Mouse (Mus musculus): ENCODE results near the gene Gm20481. TPM values are rescaled to one million over a fixed set of nuclear protein-coding genes. Genes with fewer than 3 reads are reported as not detected.
A peak's percentile ranks its signal among the peaks of the same experiment; 100 is the strongest.

The Gm20481 gene
- polyA plus RNA-seq, 1 experiment from 2014 or later: not detected

DNA sequence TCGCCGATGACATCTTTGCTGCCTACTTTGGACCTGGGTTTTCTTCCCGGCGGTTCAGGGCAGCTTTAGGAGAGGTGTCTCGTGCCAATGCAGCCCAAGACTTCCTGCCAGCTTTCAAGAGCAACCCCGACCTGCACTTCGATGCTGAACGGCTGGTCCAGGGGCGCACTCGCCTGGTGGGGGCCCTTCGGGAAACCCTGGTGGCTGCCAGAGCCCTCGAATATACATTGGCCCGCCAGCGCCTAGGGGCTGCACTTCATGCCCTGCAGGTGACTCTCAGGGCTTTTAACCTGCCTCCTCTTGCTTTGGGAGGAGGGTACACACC is 48.0 kb downstream of the Gm20481 start:
- Histone ChIP-seq H3K4me2 (ENCODE audit: low read depth, low read length) (no peak overlapping the region), H3K27me3 (replicated peaks; ENCODE audit: control insufficient read depth, insufficient read depth, low read length) (no peaks in the 10 kb centered on the region), H3K9ac (ENCODE audit: low read depth, low read length) (no peak overlapping the region), H3K4me1 (ENCODE audit: control insufficient read depth, insufficient read depth, low read length) (no peaks in the 10 kb centered on the region), H3K27ac (replicated peaks; ENCODE audit: low read depth, low read length) (no peak overlapping the region), H3K36me3 (ENCODE audit: control insufficient read depth, insufficient read depth, low read length) (peaks cover 42% of the 10 kb centered on the region), H3K4me3 (ENCODE audit: low read depth, low read length) (no peak overlapping the region), H3K9me3 (ENCODE audit: control insufficient read depth, low read length) (no peaks in the 10 kb centered on the region)
- DNase-seq (ENCODE audit: low spot score): no peak
- 73% methylated on average over 14 of the region's 14 CpGs for WGBS
- ATAC-seq (ENCODE audit: low read depth): no peak

DNA sequence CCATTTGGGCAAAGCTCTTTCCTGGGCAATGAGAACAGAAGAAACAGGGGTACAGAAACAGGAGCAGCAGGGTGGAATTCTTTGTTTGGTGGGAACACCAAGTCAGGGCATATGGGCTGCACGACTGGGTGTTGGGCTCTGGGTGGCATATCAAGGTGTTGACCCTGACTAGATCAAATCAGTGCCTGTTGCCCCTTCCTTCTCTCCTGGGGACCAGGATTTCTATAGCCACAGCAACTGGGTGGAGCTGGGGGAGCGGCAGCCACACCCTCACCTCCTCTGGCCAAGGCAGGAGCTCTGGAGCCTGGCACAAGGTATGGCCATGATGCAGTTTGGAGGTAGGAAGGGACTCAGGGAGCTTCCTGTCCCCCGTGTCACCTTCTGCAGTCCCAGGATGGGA is 48.5 kb downstream of the Gm20481 start:
- H3K9me3 ChIP-seq (ENCODE audit: control insufficient read depth, low read length): no peaks in the 10 kb centered on the region
- no peak for DNase-seq (ENCODE audit: low spot score)
- no peak overlapping the region for H3K9ac ChIP-seq (ENCODE audit: low read depth, low read length)
- WGBS: 87% methylated on average over 3 of the region's 3 CpGs
- H3K36me3 ChIP-seq (ENCODE audit: control insufficient read depth, insufficient read depth, low read length): peaks cover 37% of the 10 kb centered on the region
- no peaks in the 10 kb centered on the region for H3K4me1 ChIP-seq (ENCODE audit: control insufficient read depth, insufficient read depth, low read length)
- H3K27ac ChIP-seq (replicated peaks; ENCODE audit: low read depth, low read length): no peak overlapping the region
- H3K4me3 ChIP-seq (ENCODE audit: low read depth, low read length): no peak overlapping the region
- no peaks in the 10 kb centered on the region for H3K27me3 ChIP-seq (replicated peaks; ENCODE audit: control insufficient read depth, insufficient read depth, low read length)
- H3K4me2 ChIP-seq (ENCODE audit: low read depth, low read length): no peak overlapping the region
- ATAC-seq (ENCODE audit: low read depth): no peak

DNA sequence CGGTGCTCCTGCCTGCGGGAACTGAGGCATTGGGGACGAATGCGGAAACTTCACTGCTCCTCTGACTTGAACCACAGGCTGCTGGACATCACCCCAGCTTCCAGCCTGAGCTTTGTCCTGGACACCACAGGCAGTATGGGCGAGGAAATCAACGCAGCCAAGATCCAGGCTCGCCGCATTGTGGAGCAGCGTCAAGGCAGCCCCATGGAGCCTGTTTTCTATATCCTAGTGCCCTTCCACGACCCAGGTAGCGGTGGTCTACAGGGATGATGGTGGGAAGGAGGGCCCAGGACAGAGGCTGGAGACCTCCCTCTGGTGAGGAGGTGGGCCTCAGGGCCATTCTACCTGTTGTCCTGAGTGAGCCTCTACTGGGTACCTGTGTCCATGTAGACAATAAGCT is 50.2 kb downstream of the Gm20481 start:
- Histone ChIP-seq H3K27ac (replicated peaks; ENCODE audit: low read depth, low read length) (no peak overlapping the region), H3K9me3 (ENCODE audit: control insufficient read depth, low read length) (no peaks in the 10 kb centered on the region), H3K9ac (ENCODE audit: low read depth, low read length) (no peak overlapping the region), H3K27me3 (replicated peaks; ENCODE audit: control insufficient read depth, insufficient read depth, low read length) (no peaks in the 10 kb centered on the region), H3K4me2 (ENCODE audit: low read depth, low read length) (no peak overlapping the region), H3K4me3 (ENCODE audit: low read depth, low read length) (no peak overlapping the region), H3K4me1 (ENCODE audit: control insufficient read depth, insufficient read depth, low read length) (no peaks in the 10 kb centered on the region), H3K36me3 (ENCODE audit: control insufficient read depth, insufficient read depth, low read length) (peaks cover 20% of the 10 kb centered on the region)
- ATAC-seq (ENCODE audit: low read depth) (no peak), DNase-seq (ENCODE audit: low spot score) (no peak)
- 62% methylated on average over 11 of the region's 11 CpGs for WGBS

DNA sequence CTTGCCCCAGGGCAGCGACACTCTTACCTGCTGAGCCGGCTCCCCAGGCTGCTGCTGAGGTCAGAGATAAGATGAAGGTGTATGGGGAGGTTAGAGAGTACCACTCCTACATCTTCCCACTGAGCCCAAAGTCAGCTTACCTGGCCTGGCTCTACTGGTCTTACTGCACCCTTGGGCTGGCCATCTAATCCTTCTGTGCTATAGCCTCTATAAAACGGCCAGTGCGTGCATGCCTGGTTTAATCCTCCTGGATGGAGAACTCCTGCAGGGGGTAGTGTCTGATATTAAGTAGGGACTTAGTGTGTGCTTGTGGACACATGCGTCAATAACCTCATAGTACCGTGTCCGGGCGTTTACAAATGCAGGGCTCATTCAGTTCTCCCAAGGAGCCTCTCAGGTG is 50.8 kb downstream of the Gm20481 start:
- H3K36me3 ChIP-seq (ENCODE audit: control insufficient read depth, insufficient read depth, low read length): peaks cover 13% of the 10 kb centered on the region
- no peak overlapping the region for H3K4me3 ChIP-seq (ENCODE audit: low read depth, low read length)
- H3K27ac ChIP-seq (replicated peaks; ENCODE audit: low read depth, low read length): no peak overlapping the region
- H3K9ac ChIP-seq (ENCODE audit: low read depth, low read length): no peak overlapping the region
- H3K4me1 ChIP-seq (ENCODE audit: control insufficient read depth, insufficient read depth, low read length): no peaks in the 10 kb centered on the region
- no peaks in the 10 kb centered on the region for H3K9me3 ChIP-seq (ENCODE audit: control insufficient read depth, low read length)
- DNase-seq (ENCODE audit: low spot score) (no peak), ATAC-seq (ENCODE audit: low read depth) (no peak)
- no peaks in the 10 kb centered on the region for H3K27me3 ChIP-seq (replicated peaks; ENCODE audit: control insufficient read depth, insufficient read depth, low read length)
- H3K4me2 ChIP-seq (ENCODE audit: low read depth, low read length): no peak overlapping the region
- WGBS: 81% methylated on average over 8 of the region's 8 CpGs

DNA sequence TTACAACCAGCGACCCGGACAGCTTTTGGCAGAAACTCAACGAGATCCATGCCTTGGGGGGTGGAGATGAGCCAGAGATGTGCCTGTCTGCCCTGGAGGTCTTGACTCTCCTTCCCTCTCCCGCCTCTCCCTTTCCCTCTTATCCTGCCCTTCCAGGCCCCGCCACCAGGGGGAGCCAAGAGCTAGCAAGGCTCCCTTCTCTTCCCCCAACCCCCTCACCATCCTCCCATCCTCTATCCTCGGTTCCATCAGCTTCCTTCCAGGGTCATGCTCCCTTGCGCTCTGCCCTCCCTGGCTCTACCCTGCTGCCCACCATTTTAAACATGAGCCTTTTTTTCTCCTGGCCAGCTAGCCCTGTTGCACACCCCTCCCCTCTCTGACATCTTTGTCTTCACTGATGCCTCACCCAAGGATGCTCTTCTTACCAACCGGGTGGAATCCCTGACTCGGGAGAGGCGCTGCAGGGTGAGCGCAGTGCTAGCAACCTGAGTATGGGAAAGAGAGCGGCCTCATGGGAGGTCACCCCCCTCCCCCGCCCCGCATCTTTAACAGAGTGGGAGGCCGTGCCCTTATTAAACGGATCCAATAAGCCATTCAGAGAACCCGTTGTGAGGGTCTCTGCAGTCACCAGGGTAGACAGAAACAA is 51.6 kb downstream of the Gm20481 start:
- no peak overlapping the region for H3K4me3 ChIP-seq (ENCODE audit: low read depth, low read length)
- DNase-seq (ENCODE audit: low spot score): peak; percentile 81
- peak; percentile 58 for ATAC-seq (ENCODE audit: low read depth)
- H3K9me3 ChIP-seq (ENCODE audit: control insufficient read depth, low read length): no peaks in the 10 kb centered on the region
- H3K36me3 ChIP-seq (ENCODE audit: control insufficient read depth, insufficient read depth, low read length): peaks cover 6% of the 10 kb centered on the region
- no peaks in the 10 kb centered on the region for H3K27me3 ChIP-seq (replicated peaks; ENCODE audit: control insufficient read depth, insufficient read depth, low read length)
- H3K27ac ChIP-seq (replicated peaks; ENCODE audit: low read depth, low read length): no peak overlapping the region; the same call in 1 of the 2 replicates
- no peak overlapping the region for H3K9ac ChIP-seq (ENCODE audit: low read depth, low read length)
- WGBS: 10% methylated on average over 16 of the region's 17 CpGs
- H3K4me2 ChIP-seq (ENCODE audit: low read depth, low read length): peak overlapping the region; percentile 28; the same call in 1 of the 2 replicates
- peaks cover 4% of the 10 kb centered on the region for H3K4me1 ChIP-seq (ENCODE audit: control insufficient read depth, insufficient read depth, low read length)

Other genes starting within 250 kb of the Gm20481 start
- 0.93 and 1.1 TPM in 2 replicates for gene C4b, start 226.0 kb upstream of the Gm20481 start, polyA plus RNA-seq (2014; fragmentation: Nextera tagmentation; extraction: Ambion mirVana)
- gene Cyp21a1, start 165.4 kb upstream of the Gm20481 start, polyA plus RNA-seq (2014; fragmentation: Nextera tagmentation; extraction: Ambion mirVana): not detected in 2 replicates
- 21.1 and 21.7 TPM in 2 replicates for gene Stk19, start 133.0 kb upstream of the Gm20481 start, polyA plus RNA-seq (2014; fragmentation: Nextera tagmentation; extraction: Ambion mirVana)
- 53.0 and 54.2 TPM in 2 replicates for gene Dxo, start 132.9 kb upstream of the Gm20481 start, polyA plus RNA-seq (2014; fragmentation: Nextera tagmentation; extraction: Ambion mirVana)
- gene Skiv2l, start 119.7 kb upstream of the Gm20481 start, polyA plus RNA-seq (2014; fragmentation: Nextera tagmentation; extraction: Ambion mirVana): 38.9 and 46.6 TPM in 2 replicates
- gene Nelfe, start 119.5 kb upstream of the Gm20481 start, polyA plus RNA-seq (2014; fragmentation: Nextera tagmentation; extraction: Ambion mirVana): 85.8 and 99.8 TPM in 2 replicates
- gene Cfb, start 107.4 kb upstream of the Gm20481 start, polyA plus RNA-seq (2014; fragmentation: Nextera tagmentation; extraction: Ambion mirVana): 1.8 and 2.2 TPM in 2 replicates
- 0.83 and 1.0 TPM in 2 replicates for gene Zbtb12, start 90.4 kb upstream of the Gm20481 start, polyA plus RNA-seq (2014; fragmentation: Nextera tagmentation; extraction: Ambion mirVana)
- not detected in 2 replicates for gene Gm20547, start 87.9 kb upstream of the Gm20481 start, polyA plus RNA-seq (2014; fragmentation: Nextera tagmentation; extraction: Ambion mirVana)
- gene C2, start 71.6 kb upstream of the Gm20481 start, polyA plus RNA-seq (2014; fragmentation: Nextera tagmentation; extraction: Ambion mirVana): 4.0 and 5.6 TPM in 2 replicates
- gene Ehmt2, start 71.4 kb upstream of the Gm20481 start, polyA plus RNA-seq (2014; fragmentation: Nextera tagmentation; extraction: Ambion mirVana): 61.0 and 65.7 TPM in 2 replicates
- 0.14 and 0.53 TPM in 2 replicates for gene Slc44a4, start 55.4 kb upstream of the Gm20481 start, polyA plus RNA-seq (2014; fragmentation: Nextera tagmentation; extraction: Ambion mirVana)
- 15.0 and 15.4 TPM in 2 replicates for gene Neu1, start 38.7 kb upstream of the Gm20481 start, polyA plus RNA-seq (2014; fragmentation: Nextera tagmentation; extraction: Ambion mirVana)
- 0.69 and 2.3 TPM in 2 replicates for gene Hspa1b, start 10.7 kb upstream of the Gm20481 start, polyA plus RNA-seq (2014; fragmentation: Nextera tagmentation; extraction: Ambion mirVana)
- gene Hspa1a, start 2.2 kb downstream of the Gm20481 start, polyA plus RNA-seq (2014; fragmentation: Nextera tagmentation; extraction: Ambion mirVana): 7.3 TPM in 2 replicates
- 0.99 and 1.0 TPM in 2 replicates for gene Hspa1l, start 2.8 kb downstream of the Gm20481 start, polyA plus RNA-seq (2014; fragmentation: Nextera tagmentation; extraction: Ambion mirVana)
- 151 and 159 TPM in 2 replicates for gene Lsm2, start 11.9 kb downstream of the Gm20481 start, polyA plus RNA-seq (2014; fragmentation: Nextera tagmentation; extraction: Ambion mirVana)
- 80.3 and 87.7 TPM in 2 replicates for gene Vars, start 31.1 kb downstream of the Gm20481 start, polyA plus RNA-seq (2014; fragmentation: Nextera tagmentation; extraction: Ambion mirVana)
- gene Vwa7, start 46.7 kb downstream of the Gm20481 start, polyA plus RNA-seq (2014; fragmentation: Nextera tagmentation; extraction: Ambion mirVana): 0.07 and 0.20 TPM in 2 replicates
- gene Sapcd1, start 58.1 kb downstream of the Gm20481 start, polyA plus RNA-seq (2014; fragmentation: Nextera tagmentation; extraction: Ambion mirVana): 12.2 and 16.5 TPM in 2 replicates
- gene Msh5, start 76.8 kb downstream of the Gm20481 start, polyA plus RNA-seq (2014; fragmentation: Nextera tagmentation; extraction: Ambion mirVana): 2.5 and 3.4 TPM in 2 replicates
- gene Clic1, start 80.1 kb downstream of the Gm20481 start, polyA plus RNA-seq (2014; fragmentation: Nextera tagmentation; extraction: Ambion mirVana): 90.9 and 96.9 TPM in 2 replicates
- gene Ddah2, start 89.1 kb downstream of the Gm20481 start, polyA plus RNA-seq (2014; fragmentation: Nextera tagmentation; extraction: Ambion mirVana): 291 and 341 TPM in 2 replicates
- gene Ly6g6c, start 95.5 kb downstream of the Gm20481 start, polyA plus RNA-seq (2014; fragmentation: Nextera tagmentation; extraction: Ambion mirVana): 9.5 and 21.2 TPM in 2 replicates
- 0.55 and 0.96 TPM in 2 replicates for gene Mpig6b, start 96.3 kb downstream of the Gm20481 start, polyA plus RNA-seq (2014; fragmentation: Nextera tagmentation; extraction: Ambion mirVana)
- 9.4 and 11.8 TPM in 2 replicates for gene Ly6g6e, start 107.0 kb downstream of the Gm20481 start, polyA plus RNA-seq (2014; fragmentation: Nextera tagmentation; extraction: Ambion mirVana)
- gene Ly6g6d, start 108.2 kb downstream of the Gm20481 start, polyA plus RNA-seq (2014; fragmentation: Nextera tagmentation; extraction: Ambion mirVana): 0.46 and 1.4 TPM in 2 replicates
- gene Ly6g6f, start 115.7 kb downstream of the Gm20481 start, polyA plus RNA-seq (2014; fragmentation: Nextera tagmentation; extraction: Ambion mirVana): 0.18 TPM in 1 of 2 replicates, not detected in the other
- 77.2 and 92.3 TPM in 2 replicates for gene Abhd16a, start 119.4 kb downstream of the Gm20481 start, polyA plus RNA-seq (2014; fragmentation: Nextera tagmentation; extraction: Ambion mirVana)
- gene Ly6g5c, start 138.4 kb downstream of the Gm20481 start, polyA plus RNA-seq (2014; fragmentation: Nextera tagmentation; extraction: Ambion mirVana): not detected in 2 replicates
- gene Ly6g5b, start 145.5 kb downstream of the Gm20481 start, polyA plus RNA-seq (2014; fragmentation: Nextera tagmentation; extraction: Ambion mirVana): 0.41 and 0.70 TPM in 2 replicates
- gene Gpank1, start 151.5 kb downstream of the Gm20481 start, polyA plus RNA-seq (2014; fragmentation: Nextera tagmentation; extraction: Ambion mirVana): 13.0 and 13.4 TPM in 2 replicates
- 277 and 279 TPM in 2 replicates for gene Csnk2b, start 152.1 kb downstream of the Gm20481 start, polyA plus RNA-seq (2014; fragmentation: Nextera tagmentation; extraction: Ambion mirVana)
- 5.6 and 6.0 TPM in 2 replicates for gene D17H6S53E, start 156.5 kb downstream of the Gm20481 start, polyA plus RNA-seq (2014; fragmentation: Nextera tagmentation; extraction: Ambion mirVana)
- gene Apom, start 162.1 kb downstream of the Gm20481 start, polyA plus RNA-seq (2014; fragmentation: Nextera tagmentation; extraction: Ambion mirVana): 0.28 TPM in 1 of 2 replicates, not detected in the other
- 72.2 and 77.3 TPM in 2 replicates for gene Bag6, start 165.3 kb downstream of the Gm20481 start, polyA plus RNA-seq (2014; fragmentation: Nextera tagmentation; extraction: Ambion mirVana)
- 151 and 172 TPM in 2 replicates for gene Prrc2a, start 195.0 kb downstream of the Gm20481 start, polyA plus RNA-seq (2014; fragmentation: Nextera tagmentation; extraction: Ambion mirVana)
- 16.5 and 17.7 TPM in 2 replicates for gene Aif1, start 206.2 kb downstream of the Gm20481 start, polyA plus RNA-seq (2014; fragmentation: Nextera tagmentation; extraction: Ambion mirVana)
- gene Lst1, start 218.5 kb downstream of the Gm20481 start, polyA plus RNA-seq (2014; fragmentation: Nextera tagmentation; extraction: Ambion mirVana): 22.2 and 26.9 TPM in 2 replicates
- 2.0 and 3.3 TPM in 2 replicates for gene Ltb, start 224.5 kb downstream of the Gm20481 start, polyA plus RNA-seq (2014; fragmentation: Nextera tagmentation; extraction: Ambion mirVana)
- gene Tnf, start 232.1 kb downstream of the Gm20481 start, polyA plus RNA-seq (2014; fragmentation: Nextera tagmentation; extraction: Ambion mirVana): 0.62 and 0.74 TPM in 2 replicates
- gene Lta, start 235.4 kb downstream of the Gm20481 start, polyA plus RNA-seq (2014; fragmentation: Nextera tagmentation; extraction: Ambion mirVana): 0.34 and 0.40 TPM in 2 replicates